Mouse (Mus musculus): ENCODE measurements at regions not wholly inside any gene's neighbourhood (a gene's known extent, or its start where the extent isn't known, plus 50 kb on each side); places are given as distances from the start of the nearest gene placed in this dataset.

- Histone ChIP-seq H3K27ac (no peak overlapping the region), H3K36me3 (no peaks in the 10 kb centered on the region), H3K4me3 (replicated peaks) (no peak overlapping the region), H3K9me3 (no peaks in the 10 kb centered on the region), H3K4me2 (no peak overlapping the region), H3K4me1 (no peaks in the 10 kb centered on the region), H3K27me3 (replicated peaks) (no peaks in the 10 kb centered on the region), H3K9ac (no peak overlapping the region)
- ATAC-seq (ENCODE audit: insufficient read depth, low FRiP score, low read depth): no peak
These were observed 453.1 kb upstream of the Cwc22 start for GRCm38 (mm10) chr2:78399236-78399635.

GRCm38 (mm10) chr2:78396924-78397323 lies 450.7 kb upstream of the Cwc22 start:
- Histone ChIP-seq H3K27ac (no peak overlapping the region), H3K9me3 (no peaks in the 10 kb centered on the region), H3K4me2 (no peak overlapping the region), H3K27me3 (replicated peaks) (no peaks in the 10 kb centered on the region), H3K4me3 (replicated peaks) (no peak overlapping the region), H3K36me3 (no peaks in the 10 kb centered on the region), H3K9ac (no peak overlapping the region), H3K4me1 (no peaks in the 10 kb centered on the region)
- no peak for ATAC-seq (ENCODE audit: insufficient read depth, low FRiP score, low read depth)
- WGBS: 69% methylated on average over 3 of the region's 3 CpGs

GRCm38 (mm10) chr2:78393090-78393489 lies 446.9 kb upstream of the Cwc22 start:
- 58% methylated on average over 4 of the region's 4 CpGs for whole genome bisulfite sequencing
- no peak overlapping the region for H3K9ac ChIP-seq
- no peaks in the 10 kb centered on the region for H3K36me3 ChIP-seq

GRCm38 (mm10) chr2:78392425-78392824 lies 446.2 kb upstream of the Cwc22 start:
- no peak overlapping the region for H3K4me3 ChIP-seq (replicated peaks)
- ATAC-seq (ENCODE audit: insufficient read depth, low FRiP score, low read depth): no peak
- H3K4me1 ChIP-seq: no peaks in the 10 kb centered on the region
- 81% methylated on average over 2 of the region's 2 CpGs for WGBS
- H3K4me2 ChIP-seq: no peak overlapping the region
- H3K27me3 ChIP-seq (replicated peaks): no peaks in the 10 kb centered on the region
- H3K9me3 ChIP-seq: no peaks in the 10 kb centered on the region
- H3K36me3 ChIP-seq: no peaks in the 10 kb centered on the region
- no peak overlapping the region for H3K9ac ChIP-seq
- no peak overlapping the region for H3K27ac ChIP-seq

More at GRCm38 (mm10) chr2:78393090-78393489, 446.9 kb upstream of the Cwc22 start:
- Histone ChIP-seq H3K4me3 (replicated peaks) (no peak overlapping the region), H3K27ac (no peak overlapping the region), H3K27me3 (replicated peaks) (no peaks in the 10 kb centered on the region), H3K4me2 (no peak overlapping the region), H3K9me3 (no peaks in the 10 kb centered on the region), H3K4me1 (no peaks in the 10 kb centered on the region)
- ATAC-seq (ENCODE audit: insufficient read depth, low FRiP score, low read depth): no peak

GRCm38 (mm10) chr2:78388001-78388400 lies 441.8 kb upstream of the Cwc22 start:
- no peak for ATAC-seq (ENCODE audit: insufficient read depth, low FRiP score, low read depth)
- WGBS: 63% methylated on average over 4 of the region's 4 CpGs

GRCm38 (mm10) chr2:78381234-78381633 lies 435.1 kb upstream of the Cwc22 start:
- H3K27me3 ChIP-seq (replicated peaks): no peaks in the 10 kb centered on the region
- no peak overlapping the region for H3K27ac ChIP-seq
- H3K4me1 ChIP-seq: no peaks in the 10 kb centered on the region
- no peak overlapping the region for H3K4me3 ChIP-seq (replicated peaks)
- H3K9ac ChIP-seq: no peak overlapping the region
- ATAC-seq (ENCODE audit: insufficient read depth, low FRiP score, low read depth): no peak
- no peaks in the 10 kb centered on the region for H3K9me3 ChIP-seq
- H3K36me3 ChIP-seq: no peaks in the 10 kb centered on the region
- H3K4me2 ChIP-seq: no peak overlapping the region

More at GRCm38 (mm10) chr2:78388001-78388400, 441.8 kb upstream of the Cwc22 start:
- Histone ChIP-seq H3K4me1 (no peaks in the 10 kb centered on the region), H3K4me3 (replicated peaks) (no peak overlapping the region), H3K9ac (no peak overlapping the region), H3K4me2 (no peak overlapping the region), H3K36me3 (no peaks in the 10 kb centered on the region), H3K27me3 (replicated peaks) (no peaks in the 10 kb centered on the region), H3K27ac (no peak overlapping the region), H3K9me3 (no peaks in the 10 kb centered on the region)

- WGBS: 82% methylated on average over 5 of the region's 5 CpGs
These were observed 385.7 kb upstream of the Cwc22 start for GRCm38 (mm10) chr2:78331736-78332475.

GRCm38 (mm10) chr2:78326091-78326490 lies 379.9 kb upstream of the Cwc22 start:
- WGBS: 68% methylated on average over 2 of the region's 2 CpGs
- Histone ChIP-seq H3K36me3 (no peaks in the 10 kb centered on the region), H3K4me3 (replicated peaks) (no peak overlapping the region), H3K27ac (no peak overlapping the region), H3K9ac (no peak overlapping the region), H3K27me3 (replicated peaks) (no peaks in the 10 kb centered on the region), H3K9me3 (no peaks in the 10 kb centered on the region), H3K4me2 (no peak overlapping the region), H3K4me1 (no peaks in the 10 kb centered on the region)
- no peak for ATAC-seq (ENCODE audit: insufficient read depth, low FRiP score, low read depth)

More at GRCm38 (mm10) chr2:78331736-78332475, 385.7 kb upstream of the Cwc22 start:
- Histone ChIP-seq H3K4me3 (replicated peaks) (no peak overlapping the region), H3K9ac (no peak overlapping the region), H3K27me3 (replicated peaks) (no peaks in the 10 kb centered on the region), H3K36me3 (no peaks in the 10 kb centered on the region), H3K9me3 (no peaks in the 10 kb centered on the region), H3K4me1 (no peaks in the 10 kb centered on the region), H3K27ac (no peak overlapping the region), H3K4me2 (no peak overlapping the region)
- no peak for ATAC-seq (ENCODE audit: insufficient read depth, low FRiP score, low read depth)

- Histone ChIP-seq H3K27ac (no peak overlapping the region), H3K4me2 (no peak overlapping the region), H3K27me3 (replicated peaks) (no peaks in the 10 kb centered on the region), H3K4me3 (replicated peaks) (no peak overlapping the region), H3K4me1 (no peaks in the 10 kb centered on the region), H3K9me3 (no peaks in the 10 kb centered on the region), H3K9ac (no peak overlapping the region), H3K36me3 (no peaks in the 10 kb centered on the region)
- WGBS: 69% methylated on average over 3 of the region's 3 CpGs
- ATAC-seq (ENCODE audit: insufficient read depth, low FRiP score, low read depth): no peak
These were observed 376.2 kb upstream of the Cwc22 start for GRCm38 (mm10) chr2:78322216-78322965.

- no peak for ATAC-seq (ENCODE audit: insufficient read depth, low FRiP score, low read depth)
- Histone ChIP-seq H3K27ac (no peak overlapping the region), H3K9ac (no peak overlapping the region), H3K4me3 (replicated peaks) (no peak overlapping the region), H3K4me2 (no peak overlapping the region), H3K36me3 (no peaks in the 10 kb centered on the region), H3K9me3 (no peaks in the 10 kb centered on the region), H3K4me1 (no peaks in the 10 kb centered on the region), H3K27me3 (replicated peaks) (no peaks in the 10 kb centered on the region)
- WGBS: 70% methylated on average over 13 of the region's 13 CpGs
These were observed 365.8 kb upstream of the Cwc22 start for GRCm38 (mm10) chr2:78311766-78312491.

- Histone ChIP-seq H3K4me3 (replicated peaks) (no peak overlapping the region), H3K9ac (no peak overlapping the region), H3K27ac (no peak overlapping the region), H3K9me3 (no peaks in the 10 kb centered on the region), H3K27me3 (replicated peaks) (no peaks in the 10 kb centered on the region), H3K36me3 (no peaks in the 10 kb centered on the region), H3K4me2 (no peak overlapping the region), H3K4me1 (no peaks in the 10 kb centered on the region)
- 73% methylated on average over 2 of the region's 2 CpGs for WGBS
- no peak for ATAC-seq (ENCODE audit: insufficient read depth, low FRiP score, low read depth)
These were observed 363.2 kb upstream of the Cwc22 start for GRCm38 (mm10) chr2:78309361-78309760.

- no peak for ATAC-seq (ENCODE audit: insufficient read depth, low FRiP score, low read depth)
- Histone ChIP-seq H3K27ac (no peak overlapping the region), H3K36me3 (no peaks in the 10 kb centered on the region), H3K9ac (no peak overlapping the region), H3K9me3 (no peaks in the 10 kb centered on the region), H3K4me1 (no peaks in the 10 kb centered on the region), H3K4me2 (no peak overlapping the region), H3K27me3 (replicated peaks) (no peaks in the 10 kb centered on the region), H3K4me3 (replicated peaks) (no peak overlapping the region)
- WGBS: 73% methylated on average over 4 of the region's 4 CpGs
These were observed 360.7 kb upstream of the Cwc22 start for GRCm38 (mm10) chr2:78306897-78307296.

Measured in stomach, embryonic 15.5 days (tissue).